8 mouse cellular contexts compared by ENCODE assay signal in genomic region chr11:116693899-116694249, GRCm38 (mm10). TPM values are rescaled to one million over a fixed set of nuclear protein-coding genes. Genes with fewer than 3 reads are reported as not detected.
DNase-seq lines count a peak whose midpoint lies in the region; ATAC-seq and TF ChIP-seq lines count a peak whose summit lies in the region.

No protein-coding gene starts in this region.

- TF ChIP-seq POLR2A in heart, adult 2 months (IDR thresholded peaks at IDR 0.05; ENCODE audit: insufficient read depth, low read depth, low read length), result no peak

- peak overlapping the region; percentile 80 for H3K27ac ChIP-seq in heart, adult 2 months
- H3K27ac ChIP-seq in liver, embryonic 14.5 days, result no peak overlapping the region

- intact Hi-C loops in heart, adult 2 months (cut with DNase I), result loop anchor here (5.0 kb wide), 1 partner anchor 43 kb away; no protein-coding TSS in a partner anchor
- intact Hi-C loops in heart, postnatal 14 days (cut with DNase I), result loop anchor here (2.0 kb wide), 1 partner anchor 49 kb away; no protein-coding TSS in a partner anchor

- TF ChIP-seq CTCF in heart, adult 2 months (IDR thresholded peaks at IDR 0.05), result no peak
- no peak for TF ChIP-seq CTCF in liver, embryonic 14.5 days (IDR thresholded peaks at IDR 0.05; ENCODE audit: low read depth)

- H3K4me3 ChIP-seq in heart, adult 2 months, result peak overlapping the region; percentile 60
- no peak overlapping the region for H3K4me3 ChIP-seq in liver, embryonic 14.5 days (ENCODE audit: insufficient read depth in 1 of 2, low read depth in 2 of 2, low read length in 2 of 2)

- ATAC-seq in liver, embryonic 14.5 days (ENCODE audit: insufficient read depth), result no peak

- no peaks in the 10 kb centered on the region for H3K79me2 ChIP-seq in heart, adult 2 months (replicated peaks; ENCODE audit: control insufficient read depth, insufficient read depth, low read length)

- H3K4me1 ChIP-seq in heart, adult 2 months (ENCODE audit: control insufficient read depth, insufficient read depth, low read length), result peaks cover 3% of the 10 kb centered on the region
- H3K4me1 ChIP-seq in liver, embryonic 14.5 days (replicated peaks; ENCODE audit: control insufficient read depth in 2 of 2, insufficient read depth in 2 of 2, low read length in 1 of 2), result no peaks in the 10 kb centered on the region

- WGBS in heart, adult 2 months, result 66% methylated on average over 4 of the region's 4 CpGs
- 45% methylated on average over 4 of the region's 4 CpGs for WGBS in liver, embryonic 14.5 days (ENCODE audit: insufficient replicate concordance)

- peak overlapping the region; percentile 21 for H3K4me2 ChIP-seq in liver, embryonic 14.5 days (ENCODE audit: low read depth)

- DNase-seq in heart, adult 2 months, result no peak
- no peak for DNase-seq in heart, postnatal 14 days
- DNase-seq in urinary bladder, postnatal 14 days (ENCODE audit: low spot score), result peak; percentile 33
- DNase-seq in urinary bladder, adult 2 months (ENCODE audit: low spot score), result no peak
- no peak for DNase-seq in liver, embryonic 14.5 days (ENCODE audit: low read depth in 3 of 3, low spot score in 3 of 3)
- DNase-seq in embryo, embryonic 10 days (ENCODE audit: low spot score), result no peak
- no peak for DNase-seq in thymus, postnatal 10 days (ENCODE audit: low spot score in 2 of 2)
- no peak for DNase-seq in cerebellum, postnatal 4 days (ENCODE audit: low spot score in 2 of 2)

- H3K9ac ChIP-seq in heart, adult 2 months (ENCODE audit: low read depth, low read length), result peak overlapping the region; percentile 77
- no peak overlapping the region for H3K9ac ChIP-seq in liver, embryonic 14.5 days (replicated peaks)

- H3K9me3 ChIP-seq in liver, embryonic 14.5 days (ENCODE audit: control insufficient read depth, low read length), result no peaks in the 10 kb centered on the region

- no peaks in the 10 kb centered on the region for H3K36me3 ChIP-seq in heart, adult 2 months (ENCODE audit: control insufficient read depth, insufficient read depth, low read length)
- H3K36me3 ChIP-seq in liver, embryonic 14.5 days (replicated peaks; ENCODE audit: control insufficient read depth, insufficient read depth, low read depth), result no peaks in the 10 kb centered on the region

- H3K27me3 ChIP-seq in heart, adult 2 months (ENCODE audit: control insufficient read depth, insufficient read depth, low read length), result no peaks in the 10 kb centered on the region
- H3K27me3 ChIP-seq in liver, embryonic 14.5 days (ENCODE audit: control insufficient read depth, insufficient read depth, low read length), result peaks cover 26% of the 10 kb centered on the region

- no peak for TF ChIP-seq EP300 in heart, adult 2 months (IDR thresholded peaks at IDR 0.05; ENCODE audit: insufficient read depth, low read depth, low read length)
- no peak for TF ChIP-seq EP300 in liver, embryonic 14.5 days (IDR thresholded peaks at IDR 0.05; ENCODE audit: low read depth)

RNA-seq across cellular contexts. Expression of gene Cygb, which starts 39.8 kb away (rescaled TPM):
- total RNA-seq in heart, adult 2 months (2021), result 10 to 100 TPM; 42.5 to 50.3 TPM
- polyA plus RNA-seq in heart, adult 2 months (2012; rRNA removed), result 55.0 and 66.1 TPM in 2 replicates
- 10 to 100 TPM; 50.4 to 57.4 TPM for total RNA-seq in heart, postnatal 14 days (2021)
- polyA plus RNA-seq in urinary bladder, adult 2 months (2012; rRNA removed), result 156 and 160 TPM in 2 replicates
- polyA plus RNA-seq in liver, embryonic 14.5 days (2012; rRNA removed), result 0.41 and 0.64 TPM in 2 replicates
- polyA plus RNA-seq in liver, embryonic 14.5 days (2014; fragmentation: Nextera tagmentation; extraction: Ambion mirVana), result 0.44 and 0.81 TPM in 2 replicates

RNA-seq across cellular contexts. Expression of gene Prcd, which starts 40.5 kb away (rescaled TPM):
- 1 to 10 TPM; 1.1 to 1.3 TPM for total RNA-seq in heart, adult 2 months (2021)
- polyA plus RNA-seq in heart, adult 2 months (2012; rRNA removed), result 0.76 and 1.1 TPM in 2 replicates
- total RNA-seq in heart, postnatal 14 days (2021), result 1 to 10 TPM; 1.4 to 1.9 TPM
- 2.0 and 3.1 TPM in 2 replicates for polyA plus RNA-seq in urinary bladder, adult 2 months (2012; rRNA removed)
- polyA plus RNA-seq in liver, embryonic 14.5 days (2012; rRNA removed), result 0.11 and 0.14 TPM in 2 replicates
- 0.19 and 0.20 TPM in 2 replicates for polyA plus RNA-seq in liver, embryonic 14.5 days (2014; fragmentation: Nextera tagmentation; extraction: Ambion mirVana)

Comparison
In these comparisons a context has a peak if more than half of its experiments do, and no peak if none do; other contexts are left out.
1. RNA of gene Cygb, which starts 39.8 kb away (polyA plus RNA-seq): 156 to 160 TPM in urinary bladder, adult 2 months and 55.0 to 66.1 TPM in heart, adult 2 months; 0.41 to 0.81 TPM in liver, embryonic 14.5 days; every median in the first group is over 10 times any median in the second.